Mouse (Mus musculus) brain, adult 2 months (tissue): ENCODE measurements around the gene Zfp668.
"Not testable (repeated sequence)": the region's sequence is repeated elsewhere in the genome, so short reads cannot be mapped to it uniquely, and the experiment has no call there.

Experiments
- DNase-seq: peaks from one replicate; pipeline ENCODE4 v3.0.0; 2011; ENCODE audit warnings: low read depth, low spot score

Gene Zfp668

GRCm38 (mm10) chr7:127842001-127842718 lies 34.5 kb downstream of the Zfp668 start:
- DNase-seq, result peak; percentile 94

- DNase-seq, result peak; percentile 99
Observed at GRCm38 (mm10) chr7:127841340-127842000, 35.2 kb downstream of the Zfp668 start.

- DNase-seq, result peak; percentile 93
Observed at GRCm38 (mm10) chr7:127840886-127841285, 35.7 kb downstream of the Zfp668 start.

GRCm38 (mm10) chr7:127840031-127840430 lies 36.6 kb downstream of the Zfp668 start:
- not testable (repeated sequence) for DNase-seq

- DNase-seq, result not testable (repeated sequence)
Observed at GRCm38 (mm10) chr7:127837878-127838277, 38.8 kb downstream of the Zfp668 start.

- DNase-seq, result peak; percentile 66
Observed at GRCm38 (mm10) chr7:127837473-127837872, 39.2 kb downstream of the Zfp668 start.

GRCm38 (mm10) chr7:127835550-127835949 lies 41.1 kb downstream of the Zfp668 start:
- no peak for DNase-seq

- DNase-seq, result peak; percentile 94
Observed at GRCm38 (mm10) chr7:127824176-127824871, 52.3 kb downstream of the Zfp668 start, which contains the start of the genes Stx4a and Stx1b. TSS of gene Stx4a (plus strand) at chr7:127824294. TSS of gene Stx1b (minus strand) at chr7:127824549.

GRCm38 (mm10) chr7:127823236-127824171 lies 53.1 kb downstream of the Zfp668 start:
- DNase-seq, result peak; percentile 71

GRCm38 (mm10) chr7:127822494-127822893 lies 54.1 kb downstream of the Zfp668 start:
- no peak for DNase-seq

- DNase-seq, result no peak
Observed at GRCm38 (mm10) chr7:127820836-127821509, 55.7 kb downstream of the Zfp668 start.

GRCm38 (mm10) chr7:127817776-127818175 lies 58.9 kb downstream of the Zfp668 start:
- DNase-seq, result no peak

GRCm38 (mm10) chr7:127817053-127817452 lies 59.6 kb downstream of the Zfp668 start:
- DNase-seq, result peak; percentile 25

- peak; percentile 95 for DNase-seq
Observed at GRCm38 (mm10) chr7:127815954-127816821, 60.4 kb downstream of the Zfp668 start.

- DNase-seq, result no peak
Observed at GRCm38 (mm10) chr7:127815116-127815665, 61.4 kb downstream of the Zfp668 start.

GRCm38 (mm10) chr7:127814241-127814921 lies 62.2 kb downstream of the Zfp668 start:
- DNase-seq, result peak; percentile 99

GRCm38 (mm10) chr7:127813821-127814220 lies 62.8 kb downstream of the Zfp668 start:
- DNase-seq, result no peak
